Mouse (Mus musculus): ENCODE data around the gene Cnga4. TPM values are rescaled to one million over a fixed set of nuclear protein-coding genes. Genes with fewer than 3 reads are reported as not detected.
"Not testable (repeated sequence)": the region's sequence is repeated elsewhere in the genome, so short reads cannot be mapped to it uniquely, and the experiment has no call there.

The Cnga4 gene
- polyA plus RNA-seq, 1 experiment from 2014 or later, result not detected

GRCm38 (mm10) chr7:105432058-105432457 lies 27.7 kb downstream of the Cnga4 start:
- Histone ChIP-seq H3K4me2 (replicated peaks) (no peak overlapping the region), H3K27ac (no peak overlapping the region), H3K4me3 (replicated peaks; ENCODE audit: low read length) (no peak overlapping the region), H3K9ac (no peak overlapping the region), H3K36me3 (replicated peaks; ENCODE audit: control insufficient read depth, insufficient read depth) (no peaks in the 10 kb centered on the region), H3K4me1 (replicated peaks; ENCODE audit: control insufficient read depth, insufficient read depth, low read length) (no peaks in the 10 kb centered on the region), H3K9me3 (ENCODE audit: control insufficient read depth, low read length) (no peaks in the 10 kb centered on the region), H3K27me3 (ENCODE audit: control insufficient read depth, insufficient read depth, low read length) (no peaks in the 10 kb centered on the region; the same call in 1 of the 2 replicates)
- 53% methylated on average over 1 of the region's 1 CpGs for WGBS
- DNase-seq (ENCODE audit: low spot score) (no peak), ATAC-seq (ENCODE audit: low FRiP score) (no peak)

DNA sequence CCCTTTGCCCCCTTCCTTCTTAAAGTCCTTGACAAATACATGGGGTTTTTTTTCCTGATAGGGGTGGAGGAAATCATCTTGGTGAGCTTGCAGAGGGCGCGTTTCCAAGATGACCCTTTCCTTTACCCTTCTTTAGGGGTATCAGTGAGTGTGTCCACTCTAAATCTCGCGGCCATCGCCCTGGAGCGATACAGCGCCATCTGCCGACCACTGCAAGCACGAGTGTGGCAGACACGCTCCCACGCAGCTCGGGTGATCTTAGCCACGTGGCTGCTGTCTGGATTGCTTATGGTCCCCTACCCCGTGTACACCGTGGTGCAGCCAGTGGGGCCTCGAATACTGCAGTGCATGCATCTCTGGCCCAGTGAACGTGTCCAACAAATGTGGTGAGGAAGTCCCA lies 29.5 kb downstream of the Cnga4 start:
- H3K36me3 ChIP-seq (replicated peaks; ENCODE audit: control insufficient read depth, insufficient read depth), result no peaks in the 10 kb centered on the region
- no peaks in the 10 kb centered on the region for H3K27me3 ChIP-seq (ENCODE audit: control insufficient read depth, insufficient read depth, low read length)
- H3K9me3 ChIP-seq (ENCODE audit: control insufficient read depth, low read length), result no peaks in the 10 kb centered on the region
- H3K9ac ChIP-seq, result no peak overlapping the region
- ATAC-seq (ENCODE audit: low FRiP score), result no peak
- DNase-seq (ENCODE audit: low spot score), result no peak
- no peaks in the 10 kb centered on the region for H3K4me1 ChIP-seq (replicated peaks; ENCODE audit: control insufficient read depth, insufficient read depth, low read length)
- no peak overlapping the region for H3K27ac ChIP-seq
- H3K4me2 ChIP-seq (replicated peaks), result no peak overlapping the region
- WGBS, result 80% methylated on average over 17 of the region's 17 CpGs
- no peak overlapping the region for H3K4me3 ChIP-seq (replicated peaks; ENCODE audit: low read length)

DNA sequence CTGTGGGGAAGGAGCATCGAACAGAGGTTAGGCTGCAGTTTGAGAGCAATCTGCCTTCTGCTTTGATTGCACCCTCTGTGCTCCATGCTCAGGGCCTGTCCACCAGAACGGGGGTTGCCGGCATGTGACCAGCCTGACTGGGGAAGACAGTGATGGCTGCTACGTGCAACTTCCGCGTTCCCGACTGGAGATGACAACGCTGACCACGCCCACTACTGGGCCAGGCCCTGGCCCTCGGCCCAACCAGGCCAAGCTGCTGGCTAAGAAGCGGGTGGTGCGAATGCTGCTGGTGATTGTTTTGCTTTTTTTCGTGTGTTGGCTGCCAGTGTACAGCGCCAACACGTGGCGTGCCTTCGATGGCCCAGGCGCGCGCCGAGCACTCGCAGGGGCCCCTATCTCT lies 30.4 kb downstream of the Cnga4 start:
- H3K4me3 ChIP-seq (replicated peaks; ENCODE audit: low read length), result no peak overlapping the region
- H3K4me2 ChIP-seq (replicated peaks), result no peak overlapping the region
- no peak for DNase-seq (ENCODE audit: low spot score)
- WGBS, result 81% methylated on average over 22 of the region's 22 CpGs
- no peaks in the 10 kb centered on the region for H3K9me3 ChIP-seq (ENCODE audit: control insufficient read depth, low read length)
- no peaks in the 10 kb centered on the region for H3K36me3 ChIP-seq (replicated peaks; ENCODE audit: control insufficient read depth, insufficient read depth)
- no peak overlapping the region for H3K9ac ChIP-seq
- no peaks in the 10 kb centered on the region for H3K27me3 ChIP-seq (ENCODE audit: control insufficient read depth, insufficient read depth, low read length)
- no peak overlapping the region for H3K27ac ChIP-seq
- no peaks in the 10 kb centered on the region for H3K4me1 ChIP-seq (replicated peaks; ENCODE audit: control insufficient read depth, insufficient read depth, low read length)
- no peak; the same call in 1 of the 2 replicates for ATAC-seq (ENCODE audit: low FRiP score)

DNA sequence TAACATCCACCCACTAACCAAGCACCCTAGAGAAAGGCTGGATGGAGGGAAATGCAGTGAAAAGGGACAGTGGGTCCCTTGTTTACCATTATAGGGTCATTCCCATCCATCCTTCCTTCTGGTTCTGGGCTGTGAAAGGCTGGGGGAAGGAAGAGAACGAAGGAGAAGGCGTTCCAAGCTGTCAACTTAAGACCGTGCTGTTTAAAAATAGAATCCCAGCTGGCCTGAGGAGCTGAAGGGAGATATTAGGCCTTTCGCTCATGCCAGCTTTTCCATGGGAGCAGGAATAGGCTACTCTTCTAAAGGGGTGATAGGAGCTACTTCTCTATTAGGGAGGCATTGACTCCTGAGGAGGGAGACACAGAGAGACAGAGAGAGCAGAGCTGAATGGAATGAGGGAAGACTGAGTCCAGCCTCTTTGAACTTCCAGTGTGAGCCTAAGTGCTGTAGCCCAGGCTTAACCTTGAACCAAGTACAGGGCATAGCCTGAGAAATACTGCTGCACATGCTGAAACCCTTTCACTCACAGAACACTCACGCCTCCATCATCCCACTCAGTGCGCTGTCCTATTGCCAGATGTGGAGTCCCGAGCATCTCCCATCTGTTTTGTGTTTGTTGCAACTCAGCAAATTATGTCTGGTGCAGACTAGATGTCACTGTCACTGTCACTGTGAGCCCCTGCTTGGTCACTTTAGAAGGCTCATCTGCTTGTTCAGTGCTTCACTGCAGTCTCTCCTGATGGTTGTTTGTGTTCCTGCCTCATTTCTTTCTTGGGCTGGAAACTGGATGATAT lies 33.8 kb downstream of the Cnga4 start:
- no peak overlapping the region for H3K4me3 ChIP-seq (replicated peaks; ENCODE audit: low read length)
- WGBS, result 84% methylated on average over 7 of the region's 7 CpGs
- H3K4me1 ChIP-seq (replicated peaks; ENCODE audit: control insufficient read depth, insufficient read depth, low read length), result no peaks in the 10 kb centered on the region
- no peak overlapping the region for H3K9ac ChIP-seq
- H3K9me3 ChIP-seq (ENCODE audit: control insufficient read depth, low read length), result no peaks in the 10 kb centered on the region
- no peak overlapping the region for H3K27ac ChIP-seq
- H3K36me3 ChIP-seq (replicated peaks; ENCODE audit: control insufficient read depth, insufficient read depth), result no peaks in the 10 kb centered on the region
- H3K4me2 ChIP-seq (replicated peaks), result no peak overlapping the region
- H3K27me3 ChIP-seq (ENCODE audit: control insufficient read depth, insufficient read depth, low read length), result no peaks in the 10 kb centered on the region
- no peak for ATAC-seq (ENCODE audit: low FRiP score)
- DNase-seq (ENCODE audit: low spot score), result no peak

GRCm38 (mm10) chr7:105441426-105441825 lies 37.1 kb downstream of the Cnga4 start:
- Histone ChIP-seq H3K9ac (no peak overlapping the region), H3K27ac (no peak overlapping the region), H3K4me3 (replicated peaks; ENCODE audit: low read length) (no peak overlapping the region), H3K9me3 (ENCODE audit: control insufficient read depth, low read length) (no peaks in the 10 kb centered on the region), H3K4me2 (replicated peaks) (no peak overlapping the region), H3K27me3 (ENCODE audit: control insufficient read depth, insufficient read depth, low read length) (no peaks in the 10 kb centered on the region), H3K36me3 (replicated peaks; ENCODE audit: control insufficient read depth, insufficient read depth) (no peaks in the 10 kb centered on the region), H3K4me1 (replicated peaks; ENCODE audit: control insufficient read depth, insufficient read depth, low read length) (no peaks in the 10 kb centered on the region)
- ATAC-seq (ENCODE audit: low FRiP score) (no peak), DNase-seq (ENCODE audit: low spot score) (no peak)
- 61% methylated on average over 4 of the region's 4 CpGs for WGBS

DNA sequence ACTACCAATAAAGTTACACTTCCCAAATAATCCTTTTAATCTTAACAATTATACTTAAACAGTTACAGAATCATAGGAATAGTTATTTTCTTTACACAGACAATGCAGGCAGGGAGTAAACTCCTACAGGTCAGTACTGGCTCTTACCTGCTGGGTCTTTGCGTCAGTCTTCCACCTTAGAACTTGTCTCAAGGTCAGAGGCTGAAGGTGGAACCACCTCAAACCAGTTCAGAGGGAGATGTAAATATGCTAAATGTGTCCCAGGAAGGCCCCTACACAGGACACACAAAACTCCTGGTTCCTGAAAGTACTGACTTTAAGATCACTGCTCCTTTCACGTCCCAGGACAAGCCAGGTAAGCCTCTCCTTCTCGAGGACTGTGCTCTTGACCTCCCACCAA lies 40.7 kb downstream of the Cnga4 start:
- Histone ChIP-seq H3K9me3 (ENCODE audit: control insufficient read depth, low read length) (no peaks in the 10 kb centered on the region), H3K4me3 (replicated peaks; ENCODE audit: low read length) (no peak overlapping the region), H3K27me3 (ENCODE audit: control insufficient read depth, insufficient read depth, low read length) (no peaks in the 10 kb centered on the region), H3K36me3 (replicated peaks; ENCODE audit: control insufficient read depth, insufficient read depth) (no peaks in the 10 kb centered on the region), H3K4me1 (replicated peaks; ENCODE audit: control insufficient read depth, insufficient read depth, low read length) (no peaks in the 10 kb centered on the region), H3K4me2 (replicated peaks) (no peak overlapping the region), H3K9ac (no peak overlapping the region), H3K27ac (no peak overlapping the region)
- no peak for DNase-seq (ENCODE audit: low spot score)
- no peak for ATAC-seq (ENCODE audit: low FRiP score)
- 75% methylated on average over 3 of the region's 3 CpGs for WGBS

DNA sequence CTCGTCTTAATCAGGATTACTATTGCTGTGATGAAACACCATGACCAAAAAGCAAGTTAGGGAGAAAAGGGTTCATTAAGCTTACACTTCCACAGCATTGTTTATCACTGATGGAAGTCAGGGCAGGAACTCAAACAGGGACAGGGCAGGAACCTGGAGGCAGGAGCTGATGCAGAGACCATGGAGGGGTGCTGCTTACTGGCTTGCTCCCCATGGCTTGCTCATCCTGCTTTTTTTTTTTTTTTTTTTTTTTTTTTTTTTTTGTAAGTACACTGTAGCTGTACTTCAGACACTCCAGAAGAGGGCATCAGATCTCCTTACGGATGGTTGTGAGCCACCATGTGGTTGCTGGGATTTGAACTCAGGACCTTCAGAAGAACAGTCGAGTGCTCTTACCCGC lies 49.0 kb downstream of the Cnga4 start:
- H3K9me3 ChIP-seq (ENCODE audit: control insufficient read depth, low read length); H3K4me1 ChIP-seq (replicated peaks; ENCODE audit: control insufficient read depth, insufficient read depth, low read length); H3K36me3 ChIP-seq (replicated peaks; ENCODE audit: control insufficient read depth, insufficient read depth); ATAC-seq (ENCODE audit: low FRiP score); H3K4me3 ChIP-seq (replicated peaks; ENCODE audit: low read length); H3K27me3 ChIP-seq (ENCODE audit: control insufficient read depth, insufficient read depth, low read length); H3K4me2 ChIP-seq (replicated peaks); H3K27ac ChIP-seq; H3K9ac ChIP-seq; DNase-seq (ENCODE audit: low spot score): not testable (repeated sequence)
- WGBS, result 87% methylated on average over 4 of the region's 4 CpGs

Other genes starting within 250 kb of the Cnga4 start
- gene Olfr684, start 240.9 kb upstream of the Cnga4 start, polyA plus RNA-seq (2014; fragmentation: Nextera tagmentation; extraction: Ambion mirVana), result not detected in 2 replicates
- not detected in 2 replicates for gene Olfr685, start 218.6 kb upstream of the Cnga4 start, polyA plus RNA-seq (2014; fragmentation: Nextera tagmentation; extraction: Ambion mirVana)
- not detected in 2 replicates for gene Olfr686, start 197.1 kb upstream of the Cnga4 start, polyA plus RNA-seq (2014; fragmentation: Nextera tagmentation; extraction: Ambion mirVana)
- not detected in 2 replicates for gene Olfr688, start 116.5 kb upstream of the Cnga4 start, polyA plus RNA-seq (2014; fragmentation: Nextera tagmentation; extraction: Ambion mirVana)
- gene Olfr689, start 93.4 kb upstream of the Cnga4 start, polyA plus RNA-seq (2014; fragmentation: Nextera tagmentation; extraction: Ambion mirVana), result not detected in 2 replicates
- gene Olfr690, start 70.5 kb upstream of the Cnga4 start, polyA plus RNA-seq (2014; fragmentation: Nextera tagmentation; extraction: Ambion mirVana), result not detected in 2 replicates
- 0.14 and 0.33 TPM in 2 replicates for gene Olfr691, start 62.3 kb upstream of the Cnga4 start, polyA plus RNA-seq (2014; fragmentation: Nextera tagmentation; extraction: Ambion mirVana)
- gene Olfr692, start 36.3 kb upstream of the Cnga4 start, polyA plus RNA-seq (2014; fragmentation: Nextera tagmentation; extraction: Ambion mirVana), result not detected in 2 replicates
- gene Gm5901, start 29.5 kb upstream of the Cnga4 start, polyA plus RNA-seq (2014; fragmentation: Nextera tagmentation; extraction: Ambion mirVana), result not detected in 2 replicates
- 39.0 and 42.2 TPM in 2 replicates for gene Fam160a2, start 4.5 kb upstream of the Cnga4 start, polyA plus RNA-seq (2014; fragmentation: Nextera tagmentation; extraction: Ambion mirVana)
- 3.8 and 4.0 TPM in 2 replicates for gene Cckbr, start 21.2 kb downstream of the Cnga4 start, polyA plus RNA-seq (2014; fragmentation: Nextera tagmentation; extraction: Ambion mirVana)
- gene Cavin3, start 77.7 kb downstream of the Cnga4 start, polyA plus RNA-seq (2014; fragmentation: Nextera tagmentation; extraction: Ambion mirVana), result 32.6 and 36.0 TPM in 2 replicates
- gene Smpd1, start 149.8 kb downstream of the Cnga4 start, polyA plus RNA-seq (2014; fragmentation: Nextera tagmentation; extraction: Ambion mirVana), result 95.9 and 106 TPM in 2 replicates
- gene Apbb1, start 177.1 kb downstream of the Cnga4 start, polyA plus RNA-seq (2014; fragmentation: Nextera tagmentation; extraction: Ambion mirVana), result 224 and 243 TPM in 2 replicates
- 0.13 TPM in 1 of 2 replicates, not detected in the other for gene Hpx, start 195.6 kb downstream of the Cnga4 start, polyA plus RNA-seq (2014; fragmentation: Nextera tagmentation; extraction: Ambion mirVana)
- 85.5 and 90.7 TPM in 2 replicates for gene Trim3, start 229.0 kb downstream of the Cnga4 start, polyA plus RNA-seq (2014; fragmentation: Nextera tagmentation; extraction: Ambion mirVana)
- 147 and 154 TPM in 2 replicates for gene Timm10b, start 235.5 kb downstream of the Cnga4 start, polyA plus RNA-seq (2014; fragmentation: Nextera tagmentation; extraction: Ambion mirVana)
- gene Arfip2, start 235.8 kb downstream of the Cnga4 start, polyA plus RNA-seq (2014; fragmentation: Nextera tagmentation; extraction: Ambion mirVana), result 92.4 and 95.5 TPM in 2 replicates
- 20.5 and 21.7 TPM in 2 replicates for gene Gm45799, start 236.0 kb downstream of the Cnga4 start, polyA plus RNA-seq (2014; fragmentation: Nextera tagmentation; extraction: Ambion mirVana)
- 1.1 and 2.0 TPM in 2 replicates for gene Dnhd1, start 246.3 kb downstream of the Cnga4 start, polyA plus RNA-seq (2014; fragmentation: Nextera tagmentation; extraction: Ambion mirVana)